Mouse (Mus musculus) megakaryocyte, adult 5-6 weeks (primary cell): ENCODE measurements around the gene Nrxn1. TPM values are rescaled to one million over a fixed set of nuclear protein-coding genes. Genes with fewer than 3 reads are reported as not detected.

Experiments
- ATAC-seq: 2 replicates; pipeline ENCODE4 v1.8.0; 2016; ENCODE audit warnings: mild to moderate bottlenecking, inconsistent platforms; ENCODE audit not compliant: poor library complexity, severe bottlenecking
- total RNA-seq, 2 experiments: library from RNA; stranded (forward) in 1 of 2; stranded (reverse) in 1 of 2; fragments of 153-499, 151-499 nt in 1 of 2; fragments of 221-1000, 200-1000 nt in 1 of 2; gene quantifications; 2 replicates each; pipeline versions ENCODE4 v1.2.3 to v1.2.4; 2015 to 2017

The Nrxn1 gene
- total RNA-seq, 2 experiments from 2014 or later = 0.18 to 1.5 TPM

DNA sequence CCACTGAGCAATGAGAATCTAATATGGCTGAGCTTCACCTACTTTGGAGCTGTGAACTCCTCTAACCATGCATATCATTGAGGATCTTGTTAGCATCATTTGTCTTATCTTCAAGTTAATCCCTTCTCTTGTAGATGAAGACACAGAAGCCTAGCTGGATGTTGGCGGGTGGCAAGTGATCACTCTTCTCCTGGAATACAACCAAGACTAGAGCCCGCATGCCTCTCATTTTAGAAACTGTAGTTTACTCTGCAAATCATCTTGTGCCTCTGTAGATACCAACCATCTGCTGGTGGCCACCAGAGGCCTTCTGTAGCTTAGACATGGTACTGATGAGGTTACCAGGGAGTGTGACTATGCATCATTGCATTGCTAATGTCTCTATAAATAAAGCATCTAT, 280.4 kb downstream of the Nrxn1 start:
- no peak for ATAC-seq

DNA sequence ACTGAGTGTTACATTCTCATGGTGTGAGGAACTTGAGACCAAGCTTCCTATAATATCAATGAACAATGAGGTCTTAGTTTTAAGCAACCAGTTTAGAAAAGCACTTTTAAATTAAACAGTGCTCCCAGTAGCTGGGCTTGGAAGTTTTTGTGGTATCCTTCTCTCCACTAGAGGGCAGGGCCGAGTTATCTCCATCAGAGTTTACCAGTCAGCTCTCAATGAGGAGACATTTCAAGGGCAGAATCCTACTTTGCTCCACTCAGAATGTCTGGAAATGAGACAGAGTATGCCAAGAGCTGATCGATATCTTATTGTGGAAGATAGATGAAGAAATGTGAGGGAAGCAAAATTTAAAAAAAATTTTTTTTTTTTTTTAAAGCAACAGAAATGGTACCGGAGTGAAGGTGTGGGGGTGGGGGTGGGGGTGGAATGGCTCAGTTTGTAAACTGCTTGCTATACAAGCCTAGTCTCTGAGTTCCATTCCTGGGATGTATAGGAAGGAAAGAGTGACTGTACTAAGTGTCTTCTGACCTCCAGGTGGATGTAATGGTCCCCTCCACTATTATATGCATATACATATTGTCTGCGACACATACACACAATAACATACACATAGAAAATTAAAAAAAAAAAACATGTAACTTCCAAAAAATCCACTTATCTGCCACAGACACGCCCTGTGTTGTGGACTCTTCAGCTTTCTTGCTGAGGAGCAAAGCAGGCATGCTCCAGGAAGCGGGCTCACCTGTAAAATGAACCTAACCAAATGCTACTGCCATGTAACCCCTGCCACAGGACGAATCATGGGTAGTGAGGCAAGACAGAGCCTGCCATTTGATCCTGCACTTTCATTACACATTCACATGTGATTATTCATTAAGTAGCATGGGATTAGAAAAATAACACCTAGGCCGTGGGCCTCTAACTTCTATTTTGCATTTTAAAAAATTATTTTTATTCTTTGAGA, 283.4 kb downstream of the Nrxn1 start:
- ATAC-seq = peak; percentile 84

DNA sequence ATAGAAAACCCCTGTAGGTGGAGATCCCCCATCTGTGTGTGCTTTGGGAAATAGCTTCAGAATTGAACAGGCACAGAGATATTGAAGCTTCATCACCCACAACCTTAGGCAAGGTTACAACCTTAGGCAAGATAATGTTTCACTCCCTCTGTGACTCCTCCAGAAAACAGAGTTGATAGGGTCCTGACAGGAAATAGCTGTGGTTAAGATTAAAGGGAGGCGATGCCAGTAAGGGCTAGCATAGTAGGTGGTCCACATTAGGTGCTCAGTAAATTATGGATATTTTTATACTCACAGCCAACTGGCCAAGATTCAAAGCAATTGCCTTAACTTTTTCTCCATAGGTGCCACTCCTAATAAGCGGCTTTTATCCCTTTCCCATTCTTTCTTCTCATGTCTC, 284.6 kb downstream of the Nrxn1 start:
- ATAC-seq = no peak

DNA sequence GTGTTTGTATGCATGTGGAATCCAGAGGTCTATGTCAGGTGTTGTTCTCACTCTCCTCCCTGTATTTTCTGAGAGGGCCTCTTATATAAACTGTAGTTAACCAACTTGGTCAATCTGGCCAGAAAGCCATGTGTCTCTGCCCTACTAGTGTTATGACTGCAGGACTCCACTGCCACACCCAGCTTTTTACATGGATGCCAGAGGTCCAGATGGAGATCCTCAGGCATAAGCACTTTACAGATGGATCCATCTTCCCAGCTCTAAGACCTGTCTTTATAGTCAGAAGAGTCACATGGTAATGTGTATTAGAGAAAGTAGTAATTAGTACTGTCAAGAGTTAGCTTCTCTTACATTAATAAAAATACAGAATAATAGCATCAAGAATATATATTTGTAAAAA, 285.7 kb downstream of the Nrxn1 start:
- ATAC-seq = no peak

DNA sequence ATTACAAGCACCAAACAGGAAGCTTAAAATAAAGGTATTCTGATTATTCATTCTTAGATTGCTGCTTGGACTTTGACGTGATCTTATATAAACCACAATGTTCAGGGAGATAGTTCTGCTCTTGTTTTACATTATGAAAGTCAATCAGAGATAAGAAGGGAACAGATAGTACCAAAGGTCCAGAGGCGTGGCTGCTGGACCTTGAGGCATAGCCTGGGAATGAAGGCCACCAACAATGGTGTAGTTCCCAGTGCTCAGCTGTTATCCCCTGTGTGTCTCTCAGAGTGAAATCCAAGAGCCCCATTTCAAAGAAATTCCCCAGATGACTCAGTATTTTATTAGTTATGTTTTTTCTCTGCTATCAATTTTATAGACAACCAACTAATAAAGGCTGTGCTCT, 294.2 kb downstream of the Nrxn1 start:
- no peak for ATAC-seq

DNA sequence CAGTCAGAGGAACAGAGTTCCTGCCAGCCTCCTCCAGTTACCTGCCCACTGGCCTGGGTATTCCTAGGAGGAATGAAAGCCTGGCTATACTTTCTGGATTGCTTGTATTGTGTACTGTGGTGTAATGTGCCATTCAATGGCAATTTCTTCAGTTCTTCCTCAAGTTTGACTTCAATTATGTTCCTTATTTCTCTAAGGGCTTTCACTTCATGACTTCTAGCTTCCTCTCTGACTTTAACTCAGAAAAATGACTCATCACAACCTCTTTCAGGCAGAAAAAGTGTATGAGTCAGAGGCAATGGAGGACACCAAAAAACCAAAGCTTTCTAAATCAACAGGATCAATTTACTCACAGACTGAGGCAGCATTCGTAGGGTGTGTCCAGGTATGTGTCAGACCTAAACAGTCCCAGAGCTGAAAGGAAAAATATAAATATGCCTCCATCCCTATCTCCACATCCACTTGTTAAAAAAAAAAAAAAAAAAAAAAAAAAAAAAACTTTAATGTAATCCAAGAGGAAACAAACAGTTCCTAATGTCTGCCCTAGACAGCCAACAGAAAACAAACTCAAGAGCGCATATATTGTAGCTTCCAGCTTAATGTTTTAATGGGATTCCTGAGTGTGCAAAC, 295.1 kb downstream of the Nrxn1 start:
- ATAC-seq = peak; percentile 87

DNA sequence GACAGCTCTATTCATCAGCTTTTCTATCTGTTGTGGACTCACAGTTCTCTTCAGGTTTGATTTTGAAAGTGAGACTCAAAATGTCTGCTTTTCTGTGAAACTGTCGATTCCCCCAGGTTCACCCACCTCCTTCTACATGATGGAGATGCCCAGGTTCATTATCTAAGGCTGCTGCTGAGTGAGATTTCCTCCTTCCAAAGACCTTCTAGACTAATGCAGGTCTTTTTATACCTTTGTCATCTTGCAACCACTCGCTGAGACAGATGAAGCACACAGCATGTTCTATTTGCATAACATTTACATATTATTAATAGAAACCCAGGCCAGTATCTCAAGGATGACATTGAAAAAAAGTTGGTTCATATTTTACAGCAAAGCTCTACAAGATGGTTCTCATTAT, 295.9 kb downstream of the Nrxn1 start:
- ATAC-seq = no peak

DNA sequence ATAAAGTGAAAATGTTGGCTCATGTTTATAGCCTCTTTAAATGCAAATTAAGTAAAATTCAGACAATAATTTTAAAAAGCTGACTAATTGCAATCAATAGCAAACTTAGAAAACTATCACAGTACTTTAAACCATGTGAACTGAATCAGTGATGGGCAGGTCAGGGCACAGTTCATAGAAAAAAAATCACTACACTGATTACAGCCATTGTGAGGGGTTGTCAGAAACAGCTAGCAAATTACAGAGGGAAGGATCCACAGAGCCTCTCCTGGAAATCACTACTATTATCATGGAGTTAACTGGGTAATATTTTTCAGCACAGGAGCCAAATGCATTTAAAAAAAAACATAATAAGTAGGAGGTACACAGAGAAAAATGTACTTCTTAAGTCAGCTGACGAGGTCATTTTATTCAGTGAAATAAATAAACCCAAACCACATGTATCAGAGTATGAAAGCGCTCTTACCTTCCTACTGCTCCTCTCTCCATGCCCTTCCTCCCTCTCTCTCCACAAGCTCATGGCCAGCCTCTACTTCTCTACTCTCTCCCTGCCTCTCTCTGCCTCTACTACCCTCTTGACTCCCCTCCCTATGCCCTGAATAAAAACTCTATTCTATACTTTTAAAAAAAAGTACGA, 304.3 kb downstream of the Nrxn1 start:
- ATAC-seq = no peak

DNA sequence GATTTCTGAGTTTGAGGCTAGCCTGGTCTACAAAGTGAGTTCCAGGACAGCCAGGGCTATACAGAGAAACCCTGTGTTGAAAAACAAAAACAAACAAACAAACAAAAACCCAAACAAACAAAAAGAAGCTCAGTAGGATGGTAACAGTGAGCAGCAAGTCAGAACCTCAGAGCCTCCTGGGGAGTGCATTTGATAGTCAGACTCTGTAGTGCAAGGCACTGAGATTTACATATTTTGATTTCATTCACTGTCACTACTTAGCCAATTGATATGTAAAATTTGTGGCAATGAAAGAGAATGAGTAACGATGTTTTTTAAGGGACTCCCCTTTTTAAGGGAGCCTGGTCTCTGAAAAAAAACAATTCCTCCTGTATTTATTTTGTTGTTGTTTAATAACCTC, 304.8 kb downstream of the Nrxn1 start:
- ATAC-seq = no peak

DNA sequence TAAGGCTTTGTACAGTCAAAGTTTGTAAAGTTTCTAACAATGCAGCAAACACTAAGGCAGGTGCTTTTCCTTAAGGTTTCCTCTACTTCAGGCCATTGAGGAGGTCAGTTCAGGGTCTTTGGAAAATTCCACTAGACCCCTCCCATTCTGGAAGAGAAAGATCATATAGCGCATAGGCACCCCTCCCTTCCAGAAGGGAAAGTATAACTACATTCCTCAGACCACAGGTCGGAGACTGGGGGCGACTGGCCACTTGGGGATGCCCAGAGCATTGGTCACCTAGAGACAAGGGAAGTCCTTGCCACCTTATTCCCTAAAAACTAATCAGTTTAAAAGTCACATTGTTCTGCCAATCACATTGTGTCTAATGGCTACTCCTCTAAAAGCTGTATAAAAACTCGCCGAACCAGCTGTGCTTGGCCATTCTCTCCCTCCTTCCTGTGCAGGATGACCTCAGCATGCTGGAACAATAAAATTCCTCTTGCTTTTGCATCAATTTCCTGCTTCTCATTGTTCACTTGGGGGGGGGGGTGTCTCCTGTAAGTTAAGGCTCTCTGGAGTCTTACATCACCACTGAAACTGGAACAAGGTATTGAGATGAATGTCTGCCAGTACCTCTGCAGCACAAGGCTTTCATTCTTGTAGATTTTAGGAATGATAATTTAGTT, 305.6 kb downstream of the Nrxn1 start:
- no peak for ATAC-seq

DNA sequence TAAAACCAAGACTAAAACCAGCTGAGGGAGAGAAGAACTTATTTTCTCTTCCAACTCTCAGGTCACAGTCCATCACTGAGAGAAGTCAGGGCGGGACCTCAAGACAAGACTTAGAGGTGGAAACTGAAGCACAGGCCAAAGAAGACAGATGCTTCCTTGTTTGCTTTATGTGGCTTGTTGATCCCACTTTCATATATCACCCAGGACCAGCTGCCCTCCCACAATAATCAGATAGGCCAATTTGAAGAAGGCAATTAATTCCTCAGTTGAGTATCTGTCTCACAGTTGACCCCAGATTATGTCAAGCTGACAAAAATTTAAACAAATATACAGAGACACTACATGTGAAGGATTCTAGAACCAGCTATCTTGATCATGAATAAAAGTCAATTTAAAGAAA, 312.4 kb downstream of the Nrxn1 start:
- no peak for ATAC-seq

DNA sequence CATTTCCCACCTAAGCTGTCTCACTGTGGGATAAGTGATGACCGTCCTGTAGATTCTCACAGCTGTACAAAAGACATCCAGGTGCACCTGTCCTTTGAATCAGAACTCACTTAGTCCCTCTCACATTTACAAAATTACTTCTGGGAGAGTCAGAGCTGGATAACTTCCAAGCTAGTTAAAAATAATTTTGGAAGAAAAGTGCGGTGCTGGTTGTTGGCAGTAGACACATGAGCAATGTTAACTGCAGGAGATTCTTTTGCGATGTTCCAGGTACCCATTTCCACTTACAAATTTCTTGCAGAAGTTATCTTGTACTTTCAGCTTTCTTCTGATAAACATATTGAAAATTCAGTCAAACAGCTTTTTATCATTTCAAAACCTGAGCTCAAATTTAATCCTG, 317.5 kb downstream of the Nrxn1 start:
- ATAC-seq = no peak

DNA sequence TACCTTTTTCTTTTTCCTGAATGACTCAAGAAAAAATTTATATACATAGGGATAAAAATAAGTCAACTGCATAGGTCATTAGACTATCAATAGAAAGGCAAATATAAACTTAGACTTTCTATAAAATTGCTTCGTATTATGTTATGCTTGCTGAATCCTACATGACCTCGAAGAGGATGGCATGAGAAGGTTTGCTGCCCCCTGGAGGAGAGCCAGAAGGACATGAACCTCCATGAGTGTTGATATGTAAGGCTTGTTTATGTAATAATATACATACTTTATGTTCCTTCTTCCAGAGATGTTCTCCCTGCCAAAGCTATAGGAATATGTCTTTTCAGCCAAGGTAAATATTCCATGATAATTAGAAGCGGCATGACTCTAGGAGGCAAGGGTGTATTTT, 319.6 kb downstream of the Nrxn1 start:
- ATAC-seq = no peak

DNA sequence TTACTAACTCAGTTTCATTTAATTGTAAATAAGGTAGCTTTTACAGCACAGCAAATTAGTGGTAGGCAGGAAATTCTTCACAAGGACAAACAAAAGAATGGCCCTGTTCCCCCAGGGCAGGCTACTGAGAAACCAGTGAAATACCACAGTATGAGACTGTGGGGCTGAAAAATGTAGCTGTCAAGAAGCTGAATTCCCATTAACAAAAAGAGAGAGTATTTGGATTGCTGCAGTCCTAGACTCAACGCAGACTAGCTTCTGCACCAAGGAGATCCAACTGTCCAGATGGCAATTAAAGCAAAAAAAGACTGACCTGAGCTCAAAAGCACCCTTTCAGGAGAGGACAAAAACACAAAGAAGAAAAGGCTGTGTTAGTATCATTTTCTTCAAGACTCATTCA, 324.7 kb downstream of the Nrxn1 start:
- no peak for ATAC-seq

DNA sequence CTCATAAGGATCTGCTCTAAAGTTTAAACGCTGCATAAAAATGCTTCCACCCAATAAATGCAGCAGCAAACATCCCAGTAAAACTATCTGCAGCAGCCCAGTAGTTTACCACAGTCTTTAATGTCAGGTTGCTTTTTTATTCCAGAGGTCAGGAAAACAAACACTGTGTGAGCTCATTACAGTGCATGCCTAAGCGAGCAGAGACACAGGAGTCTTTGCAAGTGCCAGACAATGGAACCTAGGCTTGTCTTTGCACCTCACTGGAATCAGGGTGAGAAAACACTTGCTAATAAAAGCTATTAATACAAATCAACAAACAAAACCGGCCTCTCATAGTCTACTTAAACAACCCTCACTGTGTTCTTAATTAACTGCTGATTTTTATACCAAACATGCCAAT, 365.7 kb downstream of the Nrxn1 start:
- ATAC-seq = no peak

DNA sequence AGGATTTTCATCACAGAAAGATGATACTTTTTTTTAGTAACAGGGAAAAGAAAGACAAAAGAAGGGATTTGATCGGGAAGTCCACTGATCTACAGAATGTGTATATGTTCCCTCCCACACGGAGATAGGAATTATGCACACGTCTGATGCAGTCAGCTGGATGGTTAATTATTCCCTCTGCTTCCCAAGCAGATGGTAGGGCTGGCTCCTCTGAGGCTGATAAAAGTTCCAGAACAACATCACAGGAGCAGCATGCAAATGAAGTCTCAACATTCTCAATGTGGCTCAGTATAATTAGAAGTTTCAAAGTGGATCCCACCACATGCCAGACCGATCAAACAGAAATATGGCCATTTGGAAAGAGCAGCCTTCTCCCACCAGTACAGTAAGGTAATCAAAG, 388.1 kb downstream of the Nrxn1 start:
- ATAC-seq = no peak

DNA sequence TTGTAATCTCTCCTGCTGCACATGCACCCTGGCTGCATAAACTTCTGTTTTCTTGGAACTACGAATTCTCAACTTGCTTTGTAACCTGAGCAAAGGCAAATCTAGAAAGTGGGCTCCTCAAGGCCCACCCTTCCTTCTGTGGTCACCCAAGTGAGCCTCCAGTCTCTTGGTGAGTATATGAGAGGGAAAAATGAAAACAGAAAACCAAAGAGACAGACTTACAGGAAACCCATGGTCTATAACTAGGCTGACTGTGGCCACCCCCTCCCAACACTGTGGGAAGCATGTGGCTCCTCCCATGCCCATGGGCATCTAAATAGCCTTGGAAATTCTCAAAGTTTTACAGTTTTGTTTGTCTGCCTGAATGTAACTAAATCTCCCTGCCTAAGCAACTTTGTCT, 390.2 kb downstream of the Nrxn1 start:
- ATAC-seq = no peak

DNA sequence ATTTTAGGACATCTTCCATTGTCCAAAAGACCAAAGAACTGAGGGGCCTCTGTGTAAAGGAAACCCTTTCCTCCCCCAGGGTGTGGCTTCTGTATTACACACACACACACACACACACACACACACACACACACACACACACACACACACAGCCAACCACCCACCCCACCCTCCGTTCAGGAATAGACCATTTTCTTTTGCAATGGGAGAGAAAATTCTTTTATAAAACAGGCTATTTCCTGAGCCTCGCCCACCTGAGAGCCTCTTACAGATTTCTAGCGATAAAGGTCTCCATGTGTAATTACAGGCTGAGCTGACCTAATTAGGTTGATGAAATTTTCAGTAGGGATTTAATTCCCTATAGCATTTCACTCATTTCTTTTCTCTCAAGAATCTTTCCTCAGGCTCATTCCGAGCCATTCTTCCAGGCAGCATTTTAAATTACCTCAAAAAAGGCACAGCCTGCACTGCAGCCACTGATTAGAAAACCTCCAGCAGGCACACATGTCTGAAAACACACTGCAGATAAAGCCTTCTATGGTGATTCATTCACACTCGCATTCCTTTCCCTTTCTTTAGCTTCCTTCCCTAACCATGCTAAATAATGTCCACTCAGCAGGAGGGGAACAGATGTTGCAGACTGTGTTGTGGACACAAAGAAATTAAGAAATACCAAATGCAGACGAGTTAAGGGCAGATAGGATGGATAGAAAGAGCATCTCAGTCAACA, 396.6 kb downstream of the Nrxn1 start:
- ATAC-seq = no peak

DNA sequence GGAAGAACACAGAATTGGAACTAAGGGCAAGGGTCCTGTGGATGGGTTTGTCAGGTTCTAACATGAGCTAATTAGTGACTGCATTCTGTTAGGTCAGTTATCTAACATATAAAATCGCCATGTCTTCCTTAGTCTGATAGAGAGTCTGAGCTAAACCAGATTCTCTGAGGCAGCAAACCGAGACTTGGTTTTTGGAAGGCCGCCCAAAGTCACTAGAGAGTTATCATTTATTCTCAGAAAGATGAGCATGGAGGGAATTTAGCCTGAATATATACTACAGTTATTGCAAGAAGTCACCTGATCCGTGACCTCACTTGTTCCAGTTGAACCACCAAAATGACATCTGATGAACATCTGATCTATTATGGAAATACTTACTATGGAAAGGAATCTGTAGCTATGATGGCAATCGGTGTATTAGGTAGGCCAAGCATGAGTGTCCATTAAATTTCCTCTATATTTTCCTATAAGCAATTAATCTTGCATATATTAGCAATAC, 397.7 kb downstream of the Nrxn1 start:
- ATAC-seq = no peak

DNA sequence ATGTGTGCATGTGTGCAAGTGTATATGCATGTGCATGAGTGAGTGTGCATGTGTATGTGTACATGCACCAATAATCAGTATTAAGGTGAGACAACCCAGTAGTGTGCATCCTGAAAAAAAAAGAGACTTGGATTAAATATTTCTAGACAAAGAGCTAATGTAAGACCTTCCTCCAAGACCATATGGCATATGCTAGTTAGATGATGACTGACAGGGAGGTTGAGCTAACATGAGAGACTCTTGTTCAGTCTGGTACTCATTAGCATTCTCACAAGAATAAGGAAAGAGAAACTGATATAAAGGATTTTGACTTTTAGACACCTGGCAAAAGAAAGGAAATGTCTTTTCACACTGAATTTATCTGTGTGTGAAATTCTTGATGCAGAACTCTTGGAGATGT, 408.7 kb downstream of the Nrxn1 start:
- ATAC-seq = no peak

DNA sequence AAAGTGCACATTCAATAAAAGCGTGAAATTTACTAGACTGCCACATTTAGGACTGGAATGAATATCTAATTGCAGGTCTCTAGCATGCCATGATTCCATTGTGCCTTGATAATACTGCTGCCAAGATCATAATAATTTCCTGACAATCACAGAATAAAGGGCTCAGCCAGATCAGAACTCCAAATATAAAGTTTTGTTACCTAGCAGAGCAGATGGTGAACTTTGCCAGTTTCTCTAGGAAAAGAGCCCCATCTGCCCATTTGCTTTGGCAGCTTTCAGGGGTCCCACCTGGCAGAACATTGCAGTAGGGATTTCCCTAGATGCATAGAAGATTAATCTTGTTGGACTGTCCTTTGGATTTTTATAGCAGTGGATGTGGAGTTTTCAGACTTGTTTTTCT, 411.9 kb downstream of the Nrxn1 start:
- ATAC-seq = no peak
